Mouse (Mus musculus) lung, postnatal 0 days (tissue): ENCODE data around the gene Gm17571.

Experiments
- CTCF ChIP-seq: IDR thresholded peaks from 2 replicates; pipeline ENCODE4 v1.5.1; 2016; ENCODE audit warnings: antibody characterized with exemption, mild to moderate bottlenecking
- EP300 ChIP-seq: IDR thresholded peaks from 2 replicates; pipeline ENCODE4 v1.6.1; 2016; ENCODE audit warnings: antibody characterized with exemption, mild to moderate bottlenecking, control low read depth

- TF ChIP-seq CTCF (no peak), EP300 (no peak)
Measured at GRCm38 (mm10) chr9:13491854-13492620, 45.5 kb upstream of the Gm17571 start.
